Mouse (Mus musculus) right cerebral cortex, postnatal 25 days (tissue): ENCODE results near the gene Pdzrn3.

ENCODE experiments used
- DNase-seq: peaks from one replicate; pipeline ENCODE4 v3.0.0; 2022

Pdzrn3 gene

GRCm38 (mm10) chr6:101325842-101326639 lies 51.7 kb downstream of the Pdzrn3 start:
- DNase-seq, result no peak

GRCm38 (mm10) chr6:101322580-101322979 lies 55.1 kb downstream of the Pdzrn3 start:
- DNase-seq, result no peak

GRCm38 (mm10) chr6:101320386-101320785 lies 57.3 kb downstream of the Pdzrn3 start:
- DNase-seq, result no peak

- DNase-seq, result no peak
These were observed 58.2 kb downstream of the Pdzrn3 start for GRCm38 (mm10) chr6:101319374-101319967.

- no peak for DNase-seq
These were observed 59.2 kb downstream of the Pdzrn3 start for GRCm38 (mm10) chr6:101318530-101318929.

GRCm38 (mm10) chr6:101311446-101311845 lies 66.3 kb downstream of the Pdzrn3 start:
- no peak for DNase-seq

- no peak for DNase-seq
These were observed 67.2 kb downstream of the Pdzrn3 start for GRCm38 (mm10) chr6:101310491-101310890.

- no peak for DNase-seq
These were observed 69.6 kb downstream of the Pdzrn3 start for GRCm38 (mm10) chr6:101307964-101308531.

- no peak for DNase-seq
These were observed 70.9 kb downstream of the Pdzrn3 start for GRCm38 (mm10) chr6:101306834-101307233.

GRCm38 (mm10) chr6:101305543-101305942 lies 72.2 kb downstream of the Pdzrn3 start:
- no peak for DNase-seq

- DNase-seq, result no peak
These were observed 73.5 kb downstream of the Pdzrn3 start for GRCm38 (mm10) chr6:101303959-101304738.

- no peak for DNase-seq
These were observed 74.2 kb downstream of the Pdzrn3 start for GRCm38 (mm10) chr6:101303501-101303900.

GRCm38 (mm10) chr6:101301154-101301553 lies 76.5 kb downstream of the Pdzrn3 start:
- DNase-seq, result no peak

GRCm38 (mm10) chr6:101299434-101299833 lies 78.3 kb downstream of the Pdzrn3 start:
- DNase-seq, result no peak

GRCm38 (mm10) chr6:101297563-101298520 lies 79.9 kb downstream of the Pdzrn3 start:
- no peak for DNase-seq

GRCm38 (mm10) chr6:101296997-101297396 lies 80.7 kb downstream of the Pdzrn3 start:
- no peak for DNase-seq

- no peak for DNase-seq
These were observed 81.4 kb downstream of the Pdzrn3 start for GRCm38 (mm10) chr6:101296280-101296679.

- DNase-seq, result no peak
These were observed 84.6 kb downstream of the Pdzrn3 start for GRCm38 (mm10) chr6:101293036-101293572.

GRCm38 (mm10) chr6:101291944-101292343 lies 85.8 kb downstream of the Pdzrn3 start:
- DNase-seq, result no peak

- no peak for DNase-seq
These were observed 87.5 kb downstream of the Pdzrn3 start for GRCm38 (mm10) chr6:101290160-101290559.

GRCm38 (mm10) chr6:101289428-101289827 lies 88.3 kb downstream of the Pdzrn3 start:
- DNase-seq, result peak; percentile 47
